Mouse (Mus musculus): ENCODE data around the gene Elmod1.
"Not testable (repeated sequence)": the region's sequence is repeated elsewhere in the genome, so short reads cannot be mapped to it uniquely, and the experiment has no call there.

The Elmod1 gene

DNA sequence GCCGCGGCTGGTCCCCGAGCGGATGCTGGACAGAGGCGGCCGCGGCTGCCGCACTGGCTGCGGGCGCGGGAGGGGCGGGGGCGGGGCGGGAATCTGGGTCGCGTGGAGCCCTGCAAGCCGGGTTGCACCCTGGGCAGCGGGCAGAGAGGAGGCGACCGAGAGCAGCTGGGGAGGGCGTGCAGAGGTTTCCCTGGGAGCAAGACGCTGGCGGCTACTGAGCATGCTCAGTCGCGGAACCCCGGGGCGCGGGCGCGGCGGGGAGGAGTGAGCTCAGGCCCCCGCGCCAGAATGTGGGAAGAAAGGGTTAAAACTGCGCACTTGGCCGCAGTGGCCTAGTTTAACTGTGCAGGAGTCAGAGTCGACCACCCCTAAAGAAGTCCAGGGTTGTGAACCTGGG, at the start of gene Elmod1:
Gene Elmod1 (minus strand): TSS at position 180 of the 397 bp plus-strand sequence.
- DNase-seq (ENCODE audit: inconsistent age in 2 of 2, low spot score in 1 of 2) = peak; percentile 53 to 80

DNA sequence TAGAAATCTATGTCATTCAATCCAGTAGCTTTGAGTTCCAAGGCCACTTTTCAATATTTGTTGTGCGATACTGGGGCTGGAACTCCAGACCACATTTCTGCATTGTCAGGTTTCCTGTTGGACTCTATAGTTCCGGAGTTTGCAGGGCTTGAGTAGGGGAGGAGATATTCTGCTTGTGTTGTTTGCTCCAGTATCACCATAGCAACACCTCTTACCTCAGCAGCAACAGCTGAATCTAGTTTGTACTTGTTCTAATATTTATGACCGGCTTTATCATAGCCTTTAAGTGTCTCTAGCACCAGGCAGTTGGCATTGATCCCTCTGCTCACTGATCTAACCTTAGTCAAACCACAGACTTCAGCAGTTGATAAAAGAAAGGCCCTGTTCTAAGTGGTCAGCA, 47.7 kb upstream of the Elmod1 start:
- no peak for DNase-seq (ENCODE audit: inconsistent age in 2 of 2, low spot score in 1 of 2)

DNA sequence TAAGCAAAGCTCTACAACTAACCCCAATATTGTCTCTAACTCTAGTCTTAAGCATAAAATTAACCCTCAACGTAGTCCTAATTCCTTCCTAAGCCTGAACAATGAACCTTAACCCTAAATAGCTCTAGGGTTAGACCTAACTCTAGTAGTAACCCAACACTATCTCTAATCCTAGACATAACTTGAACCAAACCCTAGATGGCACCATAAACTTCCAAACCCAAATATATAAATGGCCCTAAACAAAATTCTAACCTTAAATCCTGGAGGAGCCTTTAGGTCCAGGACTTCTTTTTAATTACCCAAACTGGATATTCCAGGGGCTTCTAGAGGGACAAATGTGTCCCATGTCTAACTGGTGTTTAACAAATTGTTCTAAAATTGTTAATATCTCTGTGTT, 19.4 kb upstream of the Elmod1 start:
- DNase-seq (ENCODE audit: inconsistent age in 2 of 2, low spot score in 1 of 2) = no peak

DNA sequence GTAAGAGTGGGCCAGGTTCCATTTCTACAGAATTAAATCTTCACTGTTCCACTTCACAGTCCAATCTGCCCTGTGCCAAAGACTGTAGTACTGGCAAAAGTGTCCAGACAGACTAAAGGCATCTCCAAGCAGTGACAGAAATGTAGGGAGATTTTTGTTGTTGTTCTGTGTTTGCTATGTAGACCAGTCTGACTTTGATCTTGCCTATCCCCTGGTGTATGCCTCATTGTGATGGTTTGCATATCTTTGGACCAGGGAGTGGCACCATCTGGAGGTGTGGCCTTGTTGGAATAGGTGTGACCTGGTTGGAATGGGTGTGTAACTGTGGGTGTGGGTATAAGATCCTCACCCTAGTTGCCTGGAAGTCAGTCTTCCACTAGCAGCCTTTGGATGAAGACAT, 17.5 kb upstream of the Elmod1 start:
- DNase-seq (ENCODE audit: inconsistent age in 2 of 2, low spot score in 1 of 2) = not testable (repeated sequence)

DNA sequence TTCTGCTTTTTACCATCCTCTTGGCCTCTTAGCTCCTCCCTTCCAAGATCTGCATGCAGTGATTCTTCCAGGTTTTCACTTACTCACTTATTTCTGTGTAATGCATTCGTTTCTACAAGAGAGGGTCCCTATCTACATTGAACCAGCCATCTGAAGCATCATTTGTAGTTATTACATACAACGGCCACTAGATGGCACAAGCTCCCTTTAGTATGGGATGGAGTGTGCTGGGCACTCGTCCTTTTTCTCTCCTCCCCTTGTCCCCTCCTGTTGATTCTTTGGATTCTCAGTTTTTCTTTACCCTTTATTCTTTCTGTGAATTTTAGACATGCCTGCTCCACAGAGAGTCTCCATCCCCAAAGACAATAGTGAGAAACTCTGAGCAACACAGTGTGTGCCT, 15.8 kb upstream of the Elmod1 start:
- DNase-seq (ENCODE audit: inconsistent age in 2 of 2, low spot score in 1 of 2) = peak in 1 of 2 experiments; percentile 71

- peak in 1 of 2 experiments; percentile 67 for DNase-seq (ENCODE audit: inconsistent age in 2 of 2, low spot score in 1 of 2)
Measured at GRCm38 (mm10) chr9:53986972-53987371, 11.9 kb upstream of the Elmod1 start.

DNA sequence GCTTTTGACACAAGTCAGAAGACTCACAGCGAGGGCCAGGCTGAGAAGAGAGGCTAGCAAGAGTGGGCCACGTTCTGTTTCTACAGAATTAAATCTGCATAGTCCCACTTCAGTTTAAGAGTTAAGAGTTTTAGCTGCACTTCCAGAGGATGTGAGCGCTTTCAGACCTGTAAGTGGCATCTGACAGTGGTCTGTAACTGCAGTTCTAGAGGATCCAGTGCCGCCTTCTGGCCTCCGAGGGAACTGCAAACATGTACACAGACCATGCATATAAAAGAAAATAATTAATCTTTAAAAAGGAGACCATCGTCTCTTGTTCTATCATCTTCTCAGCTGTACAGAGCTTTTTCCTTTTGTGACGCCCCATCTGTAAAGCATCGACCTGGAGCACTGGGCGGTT, 9.8 kb upstream of the Elmod1 start:
- peak; percentile 23 to 74 for DNase-seq (ENCODE audit: inconsistent age in 2 of 2, low spot score in 1 of 2)

DNA sequence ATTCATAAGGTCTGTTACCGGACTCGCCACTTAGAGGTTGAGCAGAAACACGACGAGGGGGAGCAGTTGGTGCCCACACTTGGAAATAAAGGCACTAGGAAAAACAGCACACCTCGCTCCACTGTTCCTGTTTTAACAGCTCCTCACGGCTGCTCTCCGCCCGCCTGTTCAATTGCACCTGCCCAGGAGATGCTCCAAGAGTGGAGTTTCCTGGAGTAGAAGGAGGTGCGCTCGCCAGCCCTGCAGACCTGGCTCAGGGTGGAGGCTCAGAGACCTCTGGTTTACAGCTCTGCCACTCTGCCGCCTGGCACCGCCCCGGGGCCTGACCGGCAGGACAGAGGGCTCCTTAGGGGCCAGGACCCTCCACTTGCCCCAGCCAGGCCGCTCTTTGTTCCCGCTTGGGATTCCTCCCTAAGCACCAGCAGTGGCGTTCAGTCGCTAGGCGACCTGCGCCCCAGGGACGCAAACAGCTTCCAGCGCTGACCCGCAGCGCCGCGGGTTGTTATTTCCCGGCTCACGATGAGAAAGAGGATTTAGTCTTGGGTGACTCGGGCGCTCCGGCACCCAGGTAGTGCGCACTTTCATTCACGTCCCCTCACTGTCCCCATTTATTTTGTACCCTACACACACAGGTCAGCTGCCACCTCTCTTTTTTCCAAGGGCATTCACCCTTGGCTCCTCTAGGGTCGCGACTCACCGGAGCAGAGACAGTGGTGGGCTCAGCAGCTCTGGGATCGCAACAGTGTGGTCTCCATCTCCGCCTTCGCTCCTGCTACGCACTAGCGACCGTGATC, 576 bp downstream of the Elmod1 start:
- DNase-seq (ENCODE audit: inconsistent age in 2 of 2, low spot score in 1 of 2) = peak; percentile 12 to 64

DNA sequence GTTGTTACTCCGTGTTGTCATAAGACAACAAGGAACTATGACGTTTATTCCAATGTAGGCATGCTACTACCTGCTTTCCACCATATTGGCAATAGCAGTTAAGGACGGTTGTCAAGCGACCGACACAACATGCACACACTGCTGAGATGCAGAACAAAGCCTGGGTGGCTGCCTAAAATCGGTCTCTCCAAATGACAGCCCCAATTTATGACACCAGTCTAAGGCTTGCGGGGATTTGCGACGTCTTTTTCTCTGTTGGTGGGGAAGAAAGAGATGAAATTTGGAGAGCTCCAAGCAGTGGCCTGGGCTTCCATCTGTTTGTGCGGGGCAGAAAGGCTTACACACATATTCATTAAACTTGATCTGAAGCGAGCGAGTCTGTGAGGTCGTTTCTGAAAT, 1.2 kb downstream of the Elmod1 start:
- DNase-seq (ENCODE audit: inconsistent age in 2 of 2, low spot score in 1 of 2) = peak in 1 of 2 experiments; percentile 27

DNA sequence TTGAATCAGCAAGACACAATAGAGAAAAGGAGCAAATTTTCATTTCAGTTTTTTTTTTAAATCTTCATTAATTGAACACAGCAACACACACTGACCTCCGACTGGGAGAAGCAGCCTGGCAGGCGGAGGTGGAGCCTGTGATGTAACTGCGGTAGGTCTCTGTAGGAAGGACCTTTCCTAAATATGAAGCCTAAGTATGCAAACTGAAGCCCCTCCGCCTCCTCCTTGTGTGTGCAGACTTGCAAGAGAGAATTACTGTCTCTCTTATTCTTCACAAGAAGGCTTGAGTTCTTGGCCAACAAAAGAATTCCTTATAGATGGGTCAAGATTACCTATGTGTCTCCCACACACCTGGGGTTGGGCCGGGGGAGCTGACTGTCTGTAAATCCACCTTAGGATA, 1.9 kb downstream of the Elmod1 start:
- no peak for DNase-seq (ENCODE audit: inconsistent age in 2 of 2, low spot score in 1 of 2)

- DNase-seq (ENCODE audit: inconsistent age in 2 of 2, low spot score in 1 of 2) = no peak
Measured at GRCm38 (mm10) chr9:53972358-53972757, 2.7 kb downstream of the Elmod1 start.

DNA sequence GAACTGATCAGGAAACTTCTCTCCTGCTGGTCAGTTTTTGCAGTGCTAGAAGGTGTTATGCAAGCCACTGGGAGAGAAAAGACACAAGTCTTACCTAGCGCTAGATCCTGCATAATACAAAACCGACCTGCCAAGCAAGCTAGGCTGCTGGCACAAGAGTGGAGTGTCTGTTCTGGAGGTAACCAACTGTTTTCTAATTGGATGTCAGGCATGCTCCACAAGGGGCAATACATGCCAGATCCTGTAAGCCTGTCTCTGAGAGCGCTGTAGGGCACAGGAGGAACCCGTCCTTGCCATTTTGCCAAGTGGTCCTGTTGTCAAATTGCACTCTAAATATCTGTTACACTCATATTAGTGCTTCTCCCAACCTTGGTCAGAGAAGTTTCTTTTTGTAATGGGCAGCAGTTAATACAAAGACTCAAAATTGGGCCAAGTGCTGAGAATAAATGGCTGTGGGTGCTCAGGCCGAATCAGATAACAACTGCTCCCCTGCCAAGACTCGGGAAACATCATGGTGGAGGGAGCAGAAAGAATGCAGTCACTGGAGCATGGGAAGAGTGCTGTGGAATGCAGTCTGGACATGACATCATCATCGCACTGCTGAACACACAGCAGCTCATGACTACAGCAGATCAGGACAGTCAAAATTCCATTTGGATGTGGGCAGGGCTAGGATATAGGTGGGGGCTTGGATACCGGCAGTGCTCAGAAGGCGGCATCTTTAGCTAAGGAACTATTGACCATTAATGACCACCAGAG, 7.3 kb downstream of the Elmod1 start:
- DNase-seq (ENCODE audit: inconsistent age in 2 of 2, low spot score in 1 of 2) = no peak

GRCm38 (mm10) chr9:53957021-53957420, 18.1 kb downstream of the Elmod1 start:
- DNase-seq (ENCODE audit: inconsistent age in 2 of 2, low spot score in 1 of 2) = peak in 1 of 2 experiments; percentile 18

GRCm38 (mm10) chr9:53954853-53955252, 20.2 kb downstream of the Elmod1 start:
- DNase-seq (ENCODE audit: inconsistent age in 2 of 2, low spot score in 1 of 2) = no peak

DNA sequence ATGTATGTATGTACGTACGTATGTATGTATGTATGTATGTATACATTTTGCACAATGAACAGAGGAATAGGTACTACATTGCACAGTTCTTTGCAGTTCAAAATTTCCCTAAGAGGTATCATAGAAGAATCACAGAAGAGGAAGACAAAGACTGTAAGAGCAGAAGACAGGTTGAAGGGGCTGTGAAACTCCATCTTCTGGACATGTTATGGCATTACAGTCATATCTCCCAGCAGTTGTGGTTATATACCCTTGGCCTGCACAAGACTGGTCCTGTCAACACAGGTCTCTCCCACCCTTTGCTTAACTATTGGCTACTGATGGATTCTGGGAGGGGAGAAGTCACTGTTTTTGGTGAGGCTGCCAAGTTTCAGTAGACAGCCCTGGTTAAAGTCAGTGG, 27.6 kb downstream of the Elmod1 start:
- no peak for DNase-seq (ENCODE audit: inconsistent age in 2 of 2, low spot score in 1 of 2)

DNA sequence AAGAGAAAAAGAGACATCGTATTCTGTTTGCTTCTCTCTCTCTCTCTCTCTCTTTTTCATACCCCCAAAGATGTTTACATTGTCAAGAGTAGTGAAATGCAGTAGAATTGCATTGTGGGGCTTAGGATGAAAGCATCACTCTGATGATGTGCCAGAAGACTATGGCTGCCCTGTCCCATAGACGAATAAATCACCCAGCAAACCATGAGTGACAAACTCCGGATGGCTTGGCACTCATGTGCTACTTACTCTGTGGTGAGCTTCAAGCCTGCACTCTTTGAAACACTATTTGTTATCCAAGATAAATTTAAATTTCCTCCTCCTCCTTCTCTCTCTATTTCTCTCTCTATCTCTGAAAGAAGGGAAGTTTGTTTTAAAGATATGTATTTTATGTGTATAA, 36.5 kb downstream of the Elmod1 start:
- no peak for DNase-seq (ENCODE audit: inconsistent age in 2 of 2, low spot score in 1 of 2)

DNA sequence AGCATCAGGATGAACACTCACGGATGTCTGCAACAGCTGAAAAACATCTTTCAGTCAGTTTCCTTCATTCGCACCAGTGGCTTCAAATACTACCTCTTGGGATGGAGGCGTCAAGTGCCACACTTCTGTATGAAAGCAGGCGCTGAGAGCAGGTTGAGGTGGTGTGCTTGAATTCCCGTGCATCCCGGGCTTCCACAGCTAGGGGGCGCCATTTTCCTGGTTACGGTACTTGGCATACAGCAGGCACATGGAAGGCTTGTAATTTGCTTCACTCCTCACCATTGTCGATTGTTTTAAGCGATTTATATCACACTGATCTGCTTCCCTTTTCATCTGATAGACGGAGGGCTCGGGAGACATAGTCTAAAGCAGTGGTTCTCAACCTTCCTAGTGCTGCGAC, 40.9 kb downstream of the Elmod1 start:
- peak; percentile 31 to 75 for DNase-seq (ENCODE audit: inconsistent age in 2 of 2, low spot score in 1 of 2)

- DNase-seq (ENCODE audit: inconsistent age in 2 of 2, low spot score in 1 of 2) = no peak
Measured at GRCm38 (mm10) chr9:53933375-53933774, 41.7 kb downstream of the Elmod1 start.

- DNase-seq (ENCODE audit: inconsistent age in 2 of 2, low spot score in 1 of 2) = no peak
Measured at GRCm38 (mm10) chr9:53930906-53931305, 44.2 kb downstream of the Elmod1 start.

GRCm38 (mm10) chr9:53921061-53921460, 54.0 kb downstream of the Elmod1 start:
- DNase-seq (ENCODE audit: inconsistent age in 2 of 2, low spot score in 1 of 2) = no peak

- DNase-seq (ENCODE audit: inconsistent age in 2 of 2, low spot score in 1 of 2) = no peak
Measured at GRCm38 (mm10) chr9:53915929-53916721, 59.0 kb downstream of the Elmod1 start.
